Mouse (Mus musculus) stomach, postnatal 0 days (tissue): ENCODE measurements around the gene Akip1. TPM values are rescaled to one million over a fixed set of nuclear protein-coding genes. Genes with fewer than 3 reads are reported as not detected.

Experiments
- ATAC-seq: fragments of 200-750 bp; cut with Nextera tagmentation; 2 replicates; pipeline ENCODE4 v1.8.0; 2017; ENCODE audit not compliant: low FRiP score, low TSS enrichment
- DNase-seq: peaks from one replicate; pipeline ENCODE4 v3.0.0-alpha.2; 2016; ENCODE audit warnings: low spot score
- H3K27ac ChIP-seq: fragments of 300-500 bp; sonication (generic); replicated peaks from 2 replicates; pipeline ENCODE4 v1.5.1; 2014; ENCODE audit warnings: mild to moderate bottlenecking, control low read depth
- H3K27me3 ChIP-seq: fragments of 300-500 bp; sonication (generic); 2 replicates; pipeline ENCODE4 v1.6.1; 2014; ENCODE audit warnings: low read length; ENCODE audit not compliant: control insufficient read depth, insufficient read depth
- H3K36me3 ChIP-seq: fragments of 300-500 bp; sonication (generic); 2 replicates; pipeline ENCODE4 v1.6.1; 2014; ENCODE audit warnings: low read length, mixed read lengths; ENCODE audit not compliant: control insufficient read depth, insufficient read depth
- H3K4me1 ChIP-seq: fragments of 300-500 bp; sonication (generic); replicated peaks from 2 replicates; pipeline ENCODE4 v1.6.1; 2014; ENCODE audit warnings: antibody characterized with exemption; ENCODE audit not compliant: control insufficient read depth, insufficient read depth
- H3K4me2 ChIP-seq: fragments of 300-500 bp; sonication (generic); replicated peaks from 2 replicates; pipeline ENCODE4 v1.6.1; 2014; ENCODE audit warnings: low read depth, mild to moderate bottlenecking, control low read depth, moderate library complexity
- H3K4me3 ChIP-seq: fragments of 300-500 bp; sonication (generic); 2 replicates; pipeline ENCODE4 v1.5.1; 2014; ENCODE audit warnings: low read depth, low read length, control low read depth
- H3K9ac ChIP-seq: fragments of 300-500 bp; sonication (generic); 2 replicates; pipeline ENCODE4 v1.6.1; 2014; ENCODE audit warnings: mild to moderate bottlenecking, low read length, control low read depth, mixed read lengths
- H3K9me3 ChIP-seq: fragments of 300-500 bp; sonication (generic); 2 replicates; pipeline ENCODE4 v1.6.1; 2016; ENCODE audit warnings: low read length; ENCODE audit not compliant: control insufficient read depth
- CTCF ChIP-seq: IDR thresholded peaks from 2 replicates; pipeline ENCODE4 v1.5.1; 2016; ENCODE audit warnings: antibody characterized with exemption, low read depth, mild to moderate bottlenecking, moderate library complexity
- EP300 ChIP-seq: optimal IDR thresholded peaks from 2 replicates; pipeline ENCODE3; 2016; ENCODE audit warnings: antibody characterized with exemption
- WGBS: fragments of 180-500 bp; shearing (Covaris S2); extraction: QIAGEN DNeasy Blood & Tissue Kit; methylation state at CpG from one replicate; pipeline ENCODE4 v1.1.7; 2014; 5-methylcytosine and 5-hydroxymethylcytosine counted together
- polyA plus RNA-seq: library from polyadenylated mRNA; unstranded; fragments of >200 nt; fragmentation: Nextera tagmentation; extraction: Ambion mirVana; gene quantifications from 2 replicates; pipeline ENCODE4 v1.2.1, GENCODE M21; 2015

The Akip1 gene
- polyA plus RNA-seq, 1 experiment from 2014 or later: 36.8 TPM

DNA sequence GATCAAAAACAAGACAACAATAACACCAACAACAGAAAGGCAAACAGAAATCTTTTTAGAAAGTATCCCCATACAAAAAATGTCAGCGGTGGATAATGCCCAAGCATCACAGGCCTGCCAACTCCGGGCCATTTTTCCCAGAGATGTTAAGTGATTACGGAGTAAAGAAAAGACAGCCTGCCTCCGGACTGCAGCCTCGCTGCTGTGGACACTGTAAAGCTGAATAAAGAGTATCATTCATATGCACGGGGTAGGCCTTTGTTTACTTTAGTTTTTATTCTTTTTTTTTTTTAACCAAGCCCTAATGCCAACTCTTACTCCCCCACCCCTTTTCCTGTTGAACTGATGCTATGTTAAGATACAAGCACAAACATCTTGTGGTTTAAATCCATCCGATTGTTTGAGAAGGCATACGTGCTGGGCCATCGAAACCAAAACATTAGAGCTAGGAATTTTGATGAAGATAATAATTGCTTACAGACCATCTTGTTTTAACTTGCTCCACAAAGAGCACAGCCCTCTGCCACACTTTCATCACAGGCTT is 16.8 kb upstream of the Akip1 start:
- Histone ChIP-seq H3K4me3 (no peak overlapping the region), H3K4me1 (0 out of 2 replicates have a peak, but pooled peaks cover 3% of the 10 kb centered on the region), H3K4me2 (no peak overlapping the region), H3K27ac (no peak overlapping the region), H3K9me3 (no peaks in the 10 kb centered on the region), H3K9ac (no peak overlapping the region), H3K36me3 (no peaks in the 10 kb centered on the region), H3K27me3 (no peaks in the 10 kb centered on the region)
- TF ChIP-seq EP300 (no peak), CTCF (no peak)
- no peak for DNase-seq
- WGBS: 19% methylated on average over 9 of the region's 9 CpGs
- ATAC-seq: no peak

DNA sequence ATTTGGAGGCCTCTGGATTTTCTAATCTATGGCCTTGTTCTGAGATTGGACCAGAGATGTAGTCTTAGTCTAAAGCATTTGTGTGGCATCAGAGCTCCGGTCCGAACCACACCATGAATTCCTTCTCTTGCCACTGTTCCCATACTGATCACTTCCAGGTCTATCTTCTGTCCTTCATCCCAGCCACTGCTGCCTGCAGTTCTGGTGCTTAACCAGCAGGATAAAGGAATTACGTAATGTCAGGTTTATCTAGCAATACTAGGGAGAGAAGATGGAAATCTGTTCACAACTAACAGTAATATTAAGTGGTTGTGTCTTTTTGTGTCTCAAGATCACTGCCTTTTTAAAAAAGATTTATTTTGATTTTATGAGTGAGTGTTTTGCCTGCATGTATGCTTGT is 13.4 kb upstream of the Akip1 start:
- Histone ChIP-seq H3K36me3 (no peaks in the 10 kb centered on the region), H3K4me3 (no peak overlapping the region), H3K4me2 (no peak overlapping the region), H3K27me3 (no peaks in the 10 kb centered on the region), H3K4me1 (0 out of 2 replicates have a peak, but pooled peaks cover 3% of the 10 kb centered on the region), H3K9me3 (no peaks in the 10 kb centered on the region), H3K9ac (no peak overlapping the region), H3K27ac (no peak overlapping the region)
- TF ChIP-seq CTCF (peak; percentile 62), EP300 (no peak)
- no peak for ATAC-seq
- 92% methylated on average over 3 of the region's 3 CpGs for WGBS
- no peak for DNase-seq

DNA sequence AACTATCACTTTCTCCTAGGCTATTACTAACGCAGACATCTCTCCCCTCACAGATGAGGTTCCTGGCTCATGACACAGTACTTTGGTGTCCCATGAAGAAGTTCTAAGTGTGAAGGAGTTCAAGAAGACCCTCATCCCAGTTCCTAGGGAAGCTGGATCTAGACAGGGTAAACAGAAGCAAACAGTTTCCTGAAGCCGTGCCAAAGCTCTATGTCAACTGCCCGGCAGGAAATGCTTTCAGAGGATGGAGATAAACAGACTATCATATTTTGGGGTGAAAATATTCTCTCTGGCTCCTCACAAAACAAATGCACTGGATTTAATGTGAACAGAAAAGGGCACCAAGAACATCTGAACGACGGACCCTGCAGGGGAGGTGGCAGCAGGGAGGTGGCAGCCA is 12.5 kb upstream of the Akip1 start:
- H3K4me3 ChIP-seq: no peak overlapping the region
- no peak overlapping the region for H3K27ac ChIP-seq
- no peak for TF ChIP-seq CTCF
- TF ChIP-seq EP300: no peak
- ATAC-seq: no peak
- H3K9me3 ChIP-seq: no peaks in the 10 kb centered on the region
- H3K9ac ChIP-seq: no peak overlapping the region
- H3K27me3 ChIP-seq: no peaks in the 10 kb centered on the region
- H3K36me3 ChIP-seq: no peaks in the 10 kb centered on the region
- H3K4me2 ChIP-seq: no peak overlapping the region
- no peak for DNase-seq
- WGBS: 55% methylated on average over 5 of the region's 5 CpGs
- 0 out of 2 replicates have a peak, but pooled peaks cover 3% of the 10 kb centered on the region for H3K4me1 ChIP-seq

DNA sequence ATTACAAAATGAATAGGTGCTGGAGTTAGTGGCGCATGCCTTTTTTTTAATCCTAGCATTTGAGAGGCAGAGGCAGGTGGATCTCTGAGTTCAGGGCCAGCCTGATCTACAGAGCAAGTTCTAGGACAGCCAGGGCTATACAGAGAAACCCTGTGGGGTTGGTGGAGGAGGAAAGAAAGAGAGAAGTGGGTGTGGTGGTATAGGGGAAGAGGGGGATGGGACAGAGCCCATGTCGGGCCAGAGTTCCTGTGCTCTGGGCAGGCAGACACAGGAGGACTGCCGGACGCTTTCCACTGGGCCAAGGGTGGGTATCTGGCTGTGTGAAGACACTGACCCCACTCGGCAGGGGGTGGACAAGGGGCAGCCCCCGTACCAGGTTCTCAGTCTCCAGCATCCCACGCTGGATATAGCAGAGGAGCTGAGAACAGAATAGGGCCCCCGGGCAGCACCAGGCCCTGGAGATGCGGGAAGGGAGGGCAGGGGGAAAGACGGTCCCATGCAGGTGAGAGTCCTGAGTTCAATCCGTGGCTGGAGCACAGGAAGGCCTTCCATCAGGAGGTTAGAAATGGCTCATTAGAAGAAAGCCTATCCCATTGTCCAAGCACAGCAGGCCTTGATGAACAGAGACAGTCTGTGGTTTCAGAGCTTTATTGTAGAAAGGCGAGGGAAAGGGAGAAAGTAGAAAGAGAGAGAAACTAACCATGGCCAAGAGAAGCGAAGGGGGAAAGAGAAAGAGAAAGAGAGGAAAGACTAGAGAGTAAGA is 8.7 kb upstream of the Akip1 start:
- no peaks in the 10 kb centered on the region for H3K4me1 ChIP-seq
- 84% methylated on average over 13 of the region's 13 CpGs for WGBS
- H3K4me3 ChIP-seq: no peak overlapping the region
- no peaks in the 10 kb centered on the region for H3K36me3 ChIP-seq
- ATAC-seq: no peak
- H3K4me2 ChIP-seq: no peak overlapping the region
- no peak overlapping the region for H3K9ac ChIP-seq
- H3K27ac ChIP-seq: no peak overlapping the region
- TF ChIP-seq EP300 (no peak), CTCF (no peak)
- no peaks in the 10 kb centered on the region for H3K9me3 ChIP-seq
- DNase-seq: no peak
- H3K27me3 ChIP-seq: no peaks in the 10 kb centered on the region

DNA sequence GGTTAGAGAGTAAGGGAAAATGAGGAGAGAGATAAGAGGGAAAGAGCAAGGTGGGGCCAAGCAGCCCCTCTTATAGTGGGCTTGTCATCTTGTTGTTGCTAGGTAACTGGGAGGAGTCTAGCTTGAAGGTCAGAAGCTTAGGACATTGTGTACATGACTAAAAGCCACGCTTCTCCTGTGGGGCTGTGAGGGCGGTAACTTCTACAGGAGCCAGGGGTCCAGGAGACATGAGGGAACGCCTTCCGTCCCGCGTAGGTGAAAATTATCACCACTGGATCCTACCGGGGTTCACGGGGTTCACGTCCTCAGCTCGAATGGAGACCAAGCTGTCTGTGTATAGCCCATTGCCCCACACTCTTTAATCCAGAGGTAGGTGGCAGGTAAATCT is 8.2 kb upstream of the Akip1 start:
- Histone ChIP-seq H3K27me3 (no peaks in the 10 kb centered on the region), H3K36me3 (no peaks in the 10 kb centered on the region), H3K4me2 (no peak overlapping the region), H3K9me3 (no peaks in the 10 kb centered on the region), H3K4me1 (no peaks in the 10 kb centered on the region), H3K27ac (no peak overlapping the region), H3K9ac (no peak overlapping the region), H3K4me3 (no peak overlapping the region)
- no peak for ATAC-seq
- 90% methylated on average over 10 of the region's 10 CpGs for WGBS
- no peak for TF ChIP-seq CTCF
- no peak for TF ChIP-seq EP300
- DNase-seq: no peak

DNA sequence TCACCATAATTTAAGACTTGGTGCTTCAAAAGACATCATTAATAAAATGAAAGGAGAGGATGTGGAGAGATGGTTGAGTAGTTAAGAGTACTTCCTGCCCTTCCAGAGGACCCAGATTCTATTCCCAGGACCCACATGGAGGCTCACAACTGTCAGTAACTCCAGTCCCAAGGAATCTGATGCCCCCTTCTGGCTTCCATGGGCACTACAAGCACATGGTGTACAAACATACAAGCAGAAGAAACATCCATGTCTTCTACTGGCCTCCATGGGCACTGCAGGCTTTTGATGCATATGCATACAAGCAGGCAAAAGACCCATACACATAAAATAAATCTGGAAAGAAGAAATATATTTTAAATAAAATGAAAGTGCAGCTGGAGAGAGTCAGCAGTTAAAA is 3.3 kb upstream of the Akip1 start:
- Histone ChIP-seq H3K9me3 (no peaks in the 10 kb centered on the region), H3K4me2 (no peak overlapping the region), H3K4me3 (no peak overlapping the region), H3K36me3 (no peaks in the 10 kb centered on the region), H3K27ac (no peak overlapping the region), H3K9ac (no peak overlapping the region), H3K4me1 (no peaks in the 10 kb centered on the region), H3K27me3 (no peaks in the 10 kb centered on the region)
- DNase-seq (no peak), ATAC-seq (no peak)
- TF ChIP-seq CTCF (peak; percentile 47), EP300 (no peak)
